Mouse (Mus musculus) kidney, adult 2 months (tissue): ENCODE results near the gene Nmnat3. TPM values are rescaled to one million over a fixed set of nuclear protein-coding genes. Genes with fewer than 3 reads are reported as not detected.

Source experiments
- DNase-seq: peaks from one replicate; pipeline ENCODE4 v3.0.0; 2021
- H3K27ac ChIP-seq: fragments of 200-500 bp; 2 replicates; pipeline ENCODE4 v1.5.1; 2012; ENCODE audit warnings: low read depth, low read length, control low read depth, inconsistent platforms; ENCODE audit not compliant: insufficient read depth
- H3K27me3 ChIP-seq: fragments of 200-500 bp; replicated peaks from 2 replicates; pipeline ENCODE4 v1.6.1; 2012; ENCODE audit warnings: mild to moderate bottlenecking, moderate library complexity, low read length, inconsistent platforms; ENCODE audit not compliant: control insufficient read depth, insufficient read depth
- H3K36me3 ChIP-seq: fragments of 200-500 bp; 2 replicates; pipeline ENCODE4 v1.6.1; 2012; ENCODE audit warnings: mild to moderate bottlenecking, moderate library complexity, low read length, inconsistent platforms; ENCODE audit not compliant: control insufficient read depth, insufficient read depth
- H3K4me1 ChIP-seq: fragments of 200-500 bp; 2 replicates; pipeline ENCODE4 v1.6.1; 2011; ENCODE audit warnings: low read length; ENCODE audit not compliant: control insufficient read depth, insufficient read depth
- H3K4me3 ChIP-seq: fragments of 200-500 bp; 2 replicates; pipeline ENCODE4 v1.5.1; 2011; ENCODE audit warnings: mild to moderate bottlenecking, low read depth, low read length, control low read depth; ENCODE audit not compliant: insufficient read depth
- CTCF ChIP-seq: fragments of 200-500 bp; conservative IDR thresholded peaks from 2 replicates; pipeline ENCODE4 v1.5.1; 2011; ENCODE audit warnings: low read depth, mild to moderate bottlenecking, control low read depth, low read length, moderate library complexity, mixed read lengths; ENCODE audit not compliant: insufficient read depth, insufficient read length
- POLR2A ChIP-seq: fragments of 200-500 bp; IDR thresholded peaks from one replicate; pipeline ENCODE4 v1.6.1; 2011; ENCODE audit warnings: low read depth, low read length, control low read depth
- WGBS: fragments of 180-500 bp; shearing (Covaris S2); methylation state at CpG from one replicate; pipeline ENCODE4 v1.1.7; 2018; 5-methylcytosine and 5-hydroxymethylcytosine counted together
- polyA plus RNA-seq: library from polyadenylated mRNA; depleted of rRNA; stranded (reverse); fragments of >200 nt; gene quantifications from 2 replicates; pipeline ENCODE4 v1.2.3, GENCODE M21; 2012

Nmnat3 gene
- polyA plus RNA-seq, 1 experiment = 27.7 TPM

DNA sequence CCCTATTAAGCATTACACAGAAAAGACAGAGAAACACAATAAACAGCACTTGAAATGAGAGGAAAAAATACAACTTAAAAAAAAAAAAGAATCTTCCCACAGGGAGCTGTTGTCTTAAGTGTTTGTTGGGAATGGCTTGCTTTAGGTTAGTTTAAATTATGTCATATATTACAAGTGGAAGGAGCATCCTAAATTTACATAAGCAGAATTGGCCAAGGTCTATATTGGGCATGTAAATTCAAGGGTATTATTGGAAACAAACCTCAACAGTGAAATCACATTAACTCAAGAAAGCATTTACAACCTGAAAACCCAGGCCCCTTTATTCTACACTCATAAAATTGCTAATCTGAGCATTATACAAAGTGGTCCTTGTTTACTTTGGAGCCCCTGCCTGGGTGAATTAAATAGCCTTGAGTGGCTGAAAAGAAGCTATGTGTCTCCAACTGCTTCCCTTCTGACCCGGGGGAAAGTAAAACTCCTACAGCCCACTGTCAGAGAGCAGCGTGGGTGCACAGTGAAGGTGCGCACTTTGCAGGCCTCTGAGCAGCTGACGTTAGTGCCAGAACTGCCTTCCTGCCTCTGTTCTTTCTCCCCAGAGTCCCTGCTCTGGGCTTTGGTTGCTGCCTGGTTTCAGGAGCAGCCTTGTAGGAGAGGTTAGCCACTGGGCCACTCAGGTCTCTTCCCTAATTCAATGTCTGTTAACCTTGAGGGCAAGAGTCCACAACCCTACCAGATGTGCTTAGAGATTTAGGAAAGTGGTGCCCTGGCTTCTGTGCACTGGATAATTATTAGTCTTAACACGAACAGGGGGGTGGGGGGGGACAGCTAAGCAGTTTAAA lies 88.3 kb downstream of the Nmnat3 start:
- DNase-seq = peak; percentile 83
- WGBS = 22% methylated on average over 5 of the region's 5 CpGs
- Histone ChIP-seq H3K4me3 (no peak overlapping the region), H3K4me1 (0 out of 2 replicates have a peak, but pooled peaks cover 2% of the 10 kb centered on the region), H3K27me3 (no peaks in the 10 kb centered on the region), H3K27ac (peak overlapping the region; percentile 30; the same call in 1 of the 2 replicates), H3K36me3 (no peaks in the 10 kb centered on the region)
- TF ChIP-seq CTCF = no peak
- no peak for TF ChIP-seq POLR2A

DNA sequence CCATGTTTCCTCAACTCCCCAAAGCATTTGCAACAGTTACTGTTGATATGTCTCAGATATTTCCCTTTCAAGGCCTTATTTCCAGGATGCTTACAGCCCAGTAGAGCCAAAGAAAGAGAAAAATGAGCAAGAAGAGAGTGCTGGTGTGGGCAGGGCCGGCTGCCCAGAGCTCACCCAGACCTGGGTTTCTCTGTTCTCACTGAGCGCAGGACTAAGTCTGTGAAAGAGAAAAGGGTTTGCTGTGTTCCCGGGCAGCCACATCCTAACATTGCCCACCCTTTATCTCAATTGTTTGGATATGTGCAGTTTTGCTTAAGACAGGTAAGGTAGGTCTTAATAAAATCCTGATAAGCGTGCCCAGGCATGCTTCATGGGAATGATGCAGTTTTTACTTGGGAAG lies 92.5 kb downstream of the Nmnat3 start:
- Histone ChIP-seq H3K4me1 (0 out of 2 replicates have a peak, but pooled peaks cover 2% of the 10 kb centered on the region), H3K36me3 (no peaks in the 10 kb centered on the region), H3K4me3 (no peak overlapping the region), H3K27me3 (no peaks in the 10 kb centered on the region), H3K27ac (no peak overlapping the region)
- TF ChIP-seq CTCF = no peak
- TF ChIP-seq POLR2A = no peak
- no peak for DNase-seq
- 87% methylated on average over 4 of the region's 4 CpGs for WGBS

DNA sequence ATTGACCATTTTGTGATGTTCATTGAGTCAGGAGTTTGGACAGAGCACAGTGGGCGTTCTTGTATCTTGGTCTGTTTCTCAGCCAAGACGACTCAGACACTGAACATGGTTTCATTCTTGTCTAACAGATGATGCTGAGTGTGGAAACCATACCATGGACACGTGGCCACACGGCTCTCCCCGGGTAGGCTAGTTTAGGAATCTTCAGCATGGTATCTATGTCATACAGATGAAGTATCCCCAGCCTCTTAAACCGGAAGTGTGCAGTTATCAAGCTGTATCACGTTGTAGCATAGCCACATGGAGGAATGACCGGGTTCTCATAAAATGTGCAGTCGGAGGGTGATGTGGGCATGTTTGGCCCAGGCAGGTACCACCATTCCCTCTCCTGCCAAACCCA lies 93.4 kb downstream of the Nmnat3 start:
- no peak for DNase-seq
- Histone ChIP-seq H3K4me1 (0 out of 2 replicates have a peak, but pooled peaks cover 2% of the 10 kb centered on the region), H3K27me3 (no peaks in the 10 kb centered on the region), H3K27ac (no peak overlapping the region), H3K36me3 (no peaks in the 10 kb centered on the region), H3K4me3 (no peak overlapping the region)
- WGBS = 94% methylated on average over 9 of the region's 9 CpGs
- TF ChIP-seq CTCF = no peak

DNA sequence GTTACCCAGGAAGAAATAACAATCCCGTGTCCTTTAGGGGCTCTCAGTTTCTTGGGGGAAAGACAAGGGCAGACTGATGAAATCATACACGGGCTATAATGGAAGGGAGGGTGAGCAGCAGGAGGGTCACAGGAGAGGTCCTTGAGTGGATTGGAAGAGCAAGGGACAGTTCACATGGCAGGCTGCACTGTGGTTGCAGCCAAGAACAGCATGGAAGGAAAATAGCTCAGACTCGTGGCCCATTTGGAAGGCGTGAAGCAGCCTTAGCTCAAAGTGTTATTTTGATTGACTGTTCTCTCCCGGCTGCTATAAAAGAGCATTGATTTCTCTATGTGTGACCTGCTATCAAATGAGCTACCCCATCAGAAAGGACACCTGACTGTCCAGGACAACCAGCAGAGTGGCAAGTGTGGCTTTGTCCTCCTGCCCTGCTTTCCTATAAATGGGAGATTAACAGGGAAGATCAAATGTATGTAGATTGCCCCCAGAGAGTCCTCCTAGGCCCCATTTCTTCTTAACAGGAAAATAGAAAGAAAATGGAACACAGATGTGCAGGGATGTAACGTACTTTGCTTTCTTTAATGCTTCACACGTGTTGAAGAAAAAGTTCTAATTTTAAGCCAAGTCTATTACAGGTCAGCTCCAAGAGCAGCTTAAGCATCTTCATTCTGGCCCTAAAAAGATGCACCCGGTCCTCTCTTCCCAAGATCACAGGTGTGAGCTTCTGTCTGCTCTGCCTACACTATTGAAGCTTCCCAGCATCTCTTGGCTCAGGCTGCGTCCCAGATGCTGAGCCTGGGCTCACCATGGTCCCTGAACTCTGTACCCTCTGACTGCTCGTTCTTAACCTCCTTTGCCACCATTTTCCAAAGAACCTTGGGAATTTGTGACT lies 100.8 kb downstream of the Nmnat3 start:
- no peak overlapping the region for H3K27ac ChIP-seq
- H3K4me1 ChIP-seq = no peaks in the 10 kb centered on the region
- H3K4me3 ChIP-seq = no peak overlapping the region
- no peak for TF ChIP-seq POLR2A
- no peak for TF ChIP-seq CTCF
- 66% methylated on average over 10 of the region's 10 CpGs for WGBS
- DNase-seq = no peak
- H3K36me3 ChIP-seq = no peaks in the 10 kb centered on the region
- no peaks in the 10 kb centered on the region for H3K27me3 ChIP-seq

DNA sequence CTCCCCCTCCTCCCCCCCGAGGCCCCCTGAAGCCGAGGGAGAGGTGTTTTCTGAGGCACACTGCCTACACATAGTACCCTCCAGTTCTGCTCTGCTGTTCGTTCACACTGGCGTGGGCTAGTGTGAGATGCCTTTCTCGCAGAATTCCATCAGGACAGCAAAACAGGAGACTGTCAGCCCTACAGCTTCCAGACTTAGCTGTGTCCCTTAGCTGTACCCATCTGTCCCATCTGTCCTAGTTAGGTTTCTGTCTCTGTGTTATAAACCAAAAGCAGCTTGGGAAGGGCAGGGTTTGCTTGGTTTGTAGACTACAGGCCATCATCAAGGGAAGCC lies 101.4 kb downstream of the Nmnat3 start:
- no peak overlapping the region for H3K27ac ChIP-seq
- 83% methylated on average over 5 of the region's 5 CpGs for WGBS
- H3K4me3 ChIP-seq = no peak overlapping the region
- no peak for TF ChIP-seq CTCF
- no peak for TF ChIP-seq POLR2A
- no peak for DNase-seq
- H3K4me1 ChIP-seq = no peaks in the 10 kb centered on the region
- H3K36me3 ChIP-seq = no peaks in the 10 kb centered on the region
- H3K27me3 ChIP-seq = no peaks in the 10 kb centered on the region

GRCm38 (mm10) chr9:98393496-98393895 lies 106.3 kb downstream of the Nmnat3 start:
- Histone ChIP-seq H3K27ac (no peak overlapping the region), H3K4me3 (no peak overlapping the region), H3K4me1 (no peaks in the 10 kb centered on the region), H3K27me3 (no peaks in the 10 kb centered on the region), H3K36me3 (no peaks in the 10 kb centered on the region)
- no peak for TF ChIP-seq POLR2A
- no peak for TF ChIP-seq CTCF
- 73% methylated on average over 4 of the region's 4 CpGs for WGBS
- DNase-seq = no peak

GRCm38 (mm10) chr9:98397211-98397610 lies 110.0 kb downstream of the Nmnat3 start:
- Histone ChIP-seq H3K36me3 (no peaks in the 10 kb centered on the region), H3K27me3 (no peaks in the 10 kb centered on the region), H3K4me3 (no peak overlapping the region), H3K4me1 (no peaks in the 10 kb centered on the region), H3K27ac (no peak overlapping the region)
- 82% methylated on average over 6 of the region's 6 CpGs for WGBS
- TF ChIP-seq POLR2A (no peak), CTCF (no peak)
- DNase-seq = no peak
